Mouse (Mus musculus): ENCODE measurements around the gene Egf. TPM values are rescaled to one million over a fixed set of nuclear protein-coding genes. Genes with fewer than 3 reads are reported as not detected.

Egf gene
- 0.29 and 0.62 TPM in 2 replicates for polyA plus RNA-seq (2021; fragmentation: Nextera tagmentation)
- long read RNA-seq, experiment 1: 0 reads
- long read RNA-seq, experiment 2, partial matches to known transcripts: 0 of 2 reads
- long read RNA-seq, experiment 2, other reads (novel, unspliced or antisense): 2 of 2 reads

DNA sequence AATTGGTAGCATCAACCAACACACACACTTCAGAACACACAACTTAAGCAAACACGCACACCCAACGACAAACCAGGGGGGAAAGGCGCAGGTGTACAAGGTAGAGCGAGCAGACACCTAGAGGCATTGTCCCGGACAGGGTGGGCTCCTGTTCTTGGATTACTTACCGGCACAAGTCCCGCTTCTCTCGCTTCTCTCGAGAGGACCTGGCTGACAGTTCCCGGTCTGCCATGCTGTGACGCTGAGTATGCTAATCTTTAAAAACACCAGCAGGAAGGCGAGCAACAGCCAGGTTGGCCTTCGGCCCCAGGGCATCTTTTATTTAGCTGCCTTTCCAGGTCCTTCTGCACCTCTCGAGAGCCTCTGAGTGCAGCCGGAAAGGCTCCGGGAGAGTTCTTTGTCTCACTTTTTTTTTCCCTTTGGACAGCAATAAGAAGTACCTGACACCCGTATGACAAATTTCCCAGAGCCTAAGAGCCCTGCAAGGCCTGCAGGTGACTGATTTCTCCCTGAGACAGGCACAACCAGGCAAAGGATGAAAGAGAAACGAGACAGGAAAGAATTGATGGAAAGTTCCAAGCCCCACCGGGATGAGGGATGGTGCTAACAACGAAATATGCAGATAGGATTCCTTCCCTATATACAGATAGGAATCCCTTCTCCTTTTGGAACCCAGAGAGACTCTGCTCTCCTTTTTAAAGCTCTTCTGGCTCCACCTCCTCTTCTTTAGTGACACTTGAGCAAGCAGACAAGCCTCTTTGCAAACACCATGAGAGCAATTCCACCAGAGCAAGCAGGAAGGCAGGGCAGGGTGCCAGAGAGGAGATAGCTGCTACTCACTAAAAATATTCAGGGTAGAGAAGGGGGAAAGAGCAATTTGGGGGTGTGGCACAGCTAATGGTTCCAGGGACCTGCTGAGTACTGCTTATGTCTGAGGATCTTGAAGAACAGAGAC lies at the start of gene Egf:
Gene Egf (minus strand): TSS at position 667 of the 955 bp plus-strand sequence.

GRCm38 (mm10) chr3:129803765-129804164 lies 48.6 kb upstream of the Egf start, which contains the start of gene Lrit3:
Gene Lrit3 (minus strand): TSS chr3:129804030.

Small RNA genes within 50 kb of the gene (microRNA-seq; reads per million reads assigned to microRNA genes)
- gene Gm24515: not detected

Other genes with a start within 250 kb of the Egf start
- 7.4 and 7.6 TPM in 2 replicates for gene Elovl6, start 223.0 kb downstream of the Egf start, polyA plus RNA-seq (2021; fragmentation: Nextera tagmentation)
- not detected in 2 replicates for gene Lrit3, start 48.7 kb upstream of the Egf start, polyA plus RNA-seq (2021; fragmentation: Nextera tagmentation)
- gene Rrh, start 67.3 kb upstream of the Egf start, polyA plus RNA-seq (2021; fragmentation: Nextera tagmentation): 5.2 TPM in 1 of 2 replicates, not detected in the other
- gene Gar1, start 76.1 kb upstream of the Egf start, polyA plus RNA-seq (2021; fragmentation: Nextera tagmentation): 4.8 and 5.8 TPM in 2 replicates
- gene Cfi, start 80.6 kb upstream of the Egf start, polyA plus RNA-seq (2021; fragmentation: Nextera tagmentation): not detected in 2 replicates
- 17.5 and 23.2 TPM in 2 replicates for gene Pla2g12a, start 123.3 kb upstream of the Egf start, polyA plus RNA-seq (2021; fragmentation: Nextera tagmentation)
- gene Casp6, start 146.1 kb upstream of the Egf start, polyA plus RNA-seq (2021; fragmentation: Nextera tagmentation): 6.4 and 11.8 TPM in 2 replicates
- gene Mcub, start 214.9 kb upstream of the Egf start, polyA plus RNA-seq (2021; fragmentation: Nextera tagmentation): 11.7 and 12.9 TPM in 2 replicates